Mouse (Mus musculus) forebrain, embryonic 16.5 days (tissue): ENCODE results near the gene Oasl1. TPM values are rescaled to one million over a fixed set of nuclear protein-coding genes. Genes with fewer than 3 reads are reported as not detected.
A peak's percentile ranks its signal among the peaks of the same experiment; 100 is the strongest.

Source experiments
- ATAC-seq: fragments of 200-750 bp; cut with Nextera tagmentation; 2 replicates; pipeline ENCODE4 v1.8.0; 2017; ENCODE audit warnings: mild to moderate bottlenecking, moderate library complexity
- H3K27ac ChIP-seq: fragments of 300-500 bp; sonication (generic); 2 replicates; pipeline ENCODE4 v1.5.1; 2014; ENCODE audit warnings: low read length, control low read depth
- H3K27me3 ChIP-seq: fragments of 300-500 bp; sonication (generic); replicated peaks from 2 replicates; pipeline ENCODE4 v1.6.1; 2014; ENCODE audit warnings: low read length; ENCODE audit not compliant: control insufficient read depth, insufficient read depth
- H3K36me3 ChIP-seq: fragments of 300-500 bp; sonication (generic); 2 replicates; pipeline ENCODE4 v1.6.1; 2014; ENCODE audit not compliant: control insufficient read depth, insufficient read depth
- H3K4me1 ChIP-seq: fragments of 300-500 bp; sonication (generic); replicated peaks from 2 replicates; pipeline ENCODE4 v1.6.1; 2014; ENCODE audit warnings: low read length; ENCODE audit not compliant: control insufficient read depth, insufficient read depth
- H3K4me2 ChIP-seq: fragments of 300-500 bp; sonication (generic); 2 replicates; pipeline ENCODE4 v1.6.1; 2014; ENCODE audit warnings: mild to moderate bottlenecking, low read length, control low read depth
- H3K4me3 ChIP-seq: fragments of 300-500 bp; sonication (generic); replicated peaks from 2 replicates; pipeline ENCODE4 v1.5.1; 2014; ENCODE audit warnings: mild to moderate bottlenecking, low read length, control low read depth
- H3K9ac ChIP-seq: fragments of 300-500 bp; sonication (generic); replicated peaks from 2 replicates; pipeline ENCODE4 v1.6.1; 2014; ENCODE audit warnings: low read depth, low read length, control low read depth
- H3K9me3 ChIP-seq: fragments of 300-500 bp; sonication (generic); 2 replicates; pipeline ENCODE4 v1.6.1; 2016; ENCODE audit warnings: low read length; ENCODE audit not compliant: control insufficient read depth
- WGBS: fragments of 180-500 bp; shearing (Covaris S2); extraction: QIAGEN DNeasy Blood & Tissue Kit; methylation state at CpG from one replicate; pipeline ENCODE4 v1.1.7; 2014; 5-methylcytosine and 5-hydroxymethylcytosine counted together
- polyA plus RNA-seq: library from polyadenylated mRNA; unstranded; fragments of >200 nt; fragmentation: Nextera tagmentation; extraction: Ambion mirVana; gene quantifications from 2 replicates; pipeline ENCODE4 v1.2.1, GENCODE M21; 2015

The Oasl1 gene
- polyA plus RNA-seq, 1 experiment from 2014 or later, result 0.41 TPM

DNA sequence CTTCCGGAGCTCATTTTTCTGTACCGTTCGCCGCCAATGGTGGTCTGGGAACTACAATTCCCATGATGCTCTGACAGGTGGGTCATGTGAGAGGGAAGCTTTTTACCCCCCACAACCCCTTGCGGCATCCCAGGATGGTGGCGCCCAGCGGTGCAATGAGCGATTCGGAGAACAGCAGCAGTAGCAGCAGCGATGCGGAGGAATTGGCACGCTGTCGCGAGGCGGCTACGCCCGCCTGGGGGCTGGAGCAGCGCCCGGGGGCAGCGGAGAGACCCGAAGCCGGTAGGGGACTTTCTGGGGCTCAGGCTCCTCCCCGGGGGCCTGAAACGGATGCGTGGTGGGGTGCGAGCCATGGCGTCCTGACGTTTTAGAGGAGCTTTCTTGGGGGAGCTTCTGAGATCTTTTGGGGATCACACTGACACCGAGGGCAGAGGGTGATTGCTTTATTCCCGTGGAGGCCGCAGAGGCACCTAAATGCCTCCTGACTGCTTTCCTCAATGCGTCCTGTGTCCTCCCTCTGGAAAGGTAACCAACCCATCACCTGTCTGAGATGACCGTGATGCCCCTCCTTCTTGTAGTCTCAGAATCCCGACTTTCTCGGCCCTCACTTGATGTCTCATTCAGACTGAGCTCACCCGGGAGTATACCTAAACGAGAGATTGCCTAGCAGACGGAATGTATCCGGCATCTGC, 19.2 kb downstream of the Oasl1 start, which contains the start of gene 2210016L21Rik:
TSS of gene 2210016L21Rik (plus strand) at position 85 of the 692 bp plus-strand sequence.
- H3K27ac ChIP-seq, result peak within 1 kb of the TSS; percentile 78
- under 1% methylated on average over 39 of the region's 39 CpGs for WGBS
- H3K27me3 ChIP-seq, result no peaks in the 10 kb centered on the region
- H3K4me3 ChIP-seq, result peak within 1 kb of the TSS; percentile 71
- peaks cover 10% of the 10 kb centered on the region for H3K4me1 ChIP-seq
- peak; percentile 99 for ATAC-seq
- H3K9ac ChIP-seq, result peak within 1 kb of the TSS; percentile 78
- peaks cover 5% of the 10 kb centered on the region; the same call in 1 of the 2 replicates for H3K9me3 ChIP-seq
- H3K4me2 ChIP-seq, result peak within 1 kb of the TSS; percentile 77
- peaks cover 6% of the 10 kb centered on the region; the same call in 1 of the 2 replicates for H3K36me3 ChIP-seq

DNA sequence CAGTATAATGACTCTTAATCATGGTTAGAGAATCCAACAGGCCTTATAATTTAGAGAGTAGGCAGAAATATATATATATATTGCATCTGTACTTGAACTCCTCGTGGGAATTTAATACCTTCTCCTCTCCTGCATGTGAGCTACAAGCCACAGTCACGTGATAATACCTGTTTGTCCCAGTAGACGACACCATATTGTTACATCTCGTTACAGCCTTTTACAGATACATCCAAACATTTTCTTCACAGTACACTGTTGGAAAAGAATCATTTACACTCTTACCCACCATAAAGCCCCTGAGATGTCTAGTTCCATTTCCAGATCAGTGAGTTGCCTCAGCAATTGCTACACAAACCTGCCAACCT, 19.7 kb downstream of the Oasl1 start:
- ATAC-seq, result no peak
- WGBS, result 21% methylated on average over 4 of the region's 4 CpGs

DNA sequence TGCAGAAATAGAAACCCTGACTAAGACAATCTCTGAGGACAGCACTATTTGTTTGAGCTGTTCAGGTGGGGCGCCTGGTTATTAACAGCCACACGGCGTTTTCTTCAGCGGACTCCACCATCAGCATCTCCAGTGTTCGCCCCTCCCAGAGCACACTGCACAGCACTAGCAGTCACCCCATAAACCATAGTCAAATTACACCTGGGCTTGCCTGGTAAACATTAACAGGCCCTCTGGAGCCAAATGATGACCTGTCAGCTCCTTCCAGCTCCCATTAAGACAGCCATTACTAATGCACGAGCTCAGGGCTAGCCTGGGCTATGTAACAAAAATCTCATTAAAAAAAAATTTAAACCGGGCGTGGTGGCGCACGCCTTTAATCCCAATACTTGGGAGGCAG, 22.0 kb downstream of the Oasl1 start:
- Histone ChIP-seq H3K4me1 (peaks cover 10% of the 10 kb centered on the region), H3K36me3 (peaks cover 20% of the 10 kb centered on the region), H3K9me3 (no peaks in the 10 kb centered on the region), H3K4me2 (no peak overlapping the region), H3K27ac (no peak overlapping the region), H3K4me3 (no peak overlapping the region), H3K27me3 (no peaks in the 10 kb centered on the region), H3K9ac (no peak overlapping the region)
- 97% methylated on average over 10 of the region's 10 CpGs for WGBS
- ATAC-seq, result no peak

More for the DNA sequence above, 19.7 kb downstream of the Oasl1 start:
- H3K9ac ChIP-seq, result peak overlapping the region; percentile 78
- peak overlapping the region; percentile 78 for H3K27ac ChIP-seq
- peak overlapping the region; percentile 77 for H3K4me2 ChIP-seq
- H3K36me3 ChIP-seq, result peaks cover 11% of the 10 kb centered on the region
- peaks cover 10% of the 10 kb centered on the region for H3K4me1 ChIP-seq
- H3K9me3 ChIP-seq, result peaks cover 5% of the 10 kb centered on the region; the same call in 1 of the 2 replicates
- H3K4me3 ChIP-seq, result peak overlapping the region; percentile 71
- no peaks in the 10 kb centered on the region for H3K27me3 ChIP-seq

DNA sequence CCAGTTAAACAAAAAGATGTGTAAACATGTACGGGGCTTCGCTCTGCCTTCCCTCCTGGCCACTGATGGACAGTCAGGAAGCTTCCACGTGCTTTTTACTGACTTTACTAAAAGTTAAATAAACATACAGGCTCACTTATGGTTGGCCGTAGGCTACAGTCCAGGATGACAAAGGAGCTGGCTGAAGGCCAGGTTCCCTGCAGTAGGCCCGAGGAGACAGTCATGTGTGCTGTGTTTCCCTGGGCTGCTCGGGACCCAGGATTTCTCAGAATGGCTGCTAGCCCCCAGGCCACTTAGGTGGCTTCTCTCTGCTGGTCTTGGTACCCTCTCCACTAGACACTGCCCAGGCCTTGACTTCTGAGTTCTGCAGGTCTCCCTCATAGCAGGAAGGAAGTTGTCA, 25.9 kb downstream of the Oasl1 start:
- H3K27me3 ChIP-seq, result no peaks in the 10 kb centered on the region
- H3K36me3 ChIP-seq, result peaks cover 20% of the 10 kb centered on the region
- no peaks in the 10 kb centered on the region for H3K9me3 ChIP-seq
- no peaks in the 10 kb centered on the region for H3K4me1 ChIP-seq
- H3K4me2 ChIP-seq, result no peak overlapping the region
- no peak overlapping the region for H3K4me3 ChIP-seq
- H3K27ac ChIP-seq, result no peak overlapping the region
- no peak overlapping the region for H3K9ac ChIP-seq
- 55% methylated on average over 6 of the region's 6 CpGs for WGBS
- ATAC-seq, result no peak

DNA sequence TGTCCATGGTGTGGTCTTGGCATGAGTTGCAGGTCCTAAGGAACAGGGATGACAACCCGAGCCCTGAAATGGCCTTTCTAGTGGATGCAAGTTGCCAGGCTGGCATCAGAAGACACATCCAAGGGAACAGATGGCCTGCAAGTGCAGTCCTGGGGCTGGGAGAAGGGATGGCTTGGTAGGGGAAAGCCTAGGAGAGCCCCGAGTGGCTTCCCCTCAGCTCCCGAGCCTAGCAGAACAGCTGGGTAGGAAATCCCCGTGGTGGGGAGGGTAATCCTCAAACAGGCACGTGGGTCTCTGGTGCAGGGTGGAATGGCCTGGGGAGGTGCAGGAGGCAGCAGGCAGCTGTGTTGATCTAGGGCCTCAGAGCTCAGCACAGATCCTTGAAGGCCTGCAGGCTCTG, 26.3 kb downstream of the Oasl1 start:
- no peak for ATAC-seq
- Histone ChIP-seq H3K27ac (no peak overlapping the region), H3K27me3 (no peaks in the 10 kb centered on the region), H3K9ac (no peak overlapping the region), H3K4me2 (no peak overlapping the region), H3K9me3 (no peaks in the 10 kb centered on the region), H3K4me1 (no peaks in the 10 kb centered on the region), H3K4me3 (no peak overlapping the region), H3K36me3 (peaks cover 20% of the 10 kb centered on the region)
- 52% methylated on average over 5 of the region's 5 CpGs for WGBS

DNA sequence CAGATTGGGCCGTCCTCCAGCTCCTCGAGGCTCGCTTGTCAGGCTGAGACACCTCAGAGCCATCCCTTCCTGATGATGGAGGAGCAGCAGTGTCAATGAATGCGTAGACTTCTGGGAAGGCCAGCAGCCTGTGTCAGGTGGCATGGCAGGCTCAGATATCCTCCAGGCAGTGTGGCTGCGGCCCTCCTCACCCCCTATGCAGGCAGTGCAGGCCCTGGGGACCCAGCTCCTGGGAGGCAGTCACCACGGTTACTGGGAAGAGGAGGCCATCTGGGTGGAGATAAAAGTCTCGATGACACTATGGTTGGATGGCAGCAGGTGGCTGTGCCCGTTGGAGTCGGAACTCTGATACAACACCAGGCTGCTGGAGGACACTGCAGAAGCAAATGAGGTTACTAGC, 26.8 kb downstream of the Oasl1 start:
- 83% methylated on average over 9 of the region's 9 CpGs for WGBS
- no peak overlapping the region for H3K27ac ChIP-seq

DNA sequence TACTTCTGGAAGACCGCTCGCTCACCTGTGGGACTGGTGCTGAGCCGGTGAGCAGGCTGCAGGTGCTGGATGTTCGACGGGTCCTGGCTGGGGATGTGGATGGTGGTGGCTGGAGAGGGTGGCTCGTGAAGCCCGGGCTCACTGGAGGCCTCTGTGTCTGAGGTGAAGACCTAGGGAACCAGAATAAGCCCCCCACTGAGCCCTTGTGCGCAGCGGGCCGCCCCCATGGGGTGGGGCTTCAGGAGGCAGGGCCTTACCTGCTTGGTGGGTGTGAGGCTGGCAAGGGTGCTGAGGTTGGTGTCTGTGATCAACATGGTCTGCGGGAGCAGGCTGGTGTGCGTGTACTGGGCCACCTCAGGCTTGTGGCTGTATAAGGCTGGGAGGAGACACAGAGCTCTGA, 27.6 kb downstream of the Oasl1 start:
- no peak overlapping the region for H3K4me3 ChIP-seq
- no peak overlapping the region for H3K9ac ChIP-seq
- no peaks in the 10 kb centered on the region for H3K4me1 ChIP-seq
- ATAC-seq, result no peak
- H3K27ac ChIP-seq, result no peak overlapping the region
- H3K27me3 ChIP-seq, result no peaks in the 10 kb centered on the region
- H3K9me3 ChIP-seq, result no peaks in the 10 kb centered on the region
- H3K36me3 ChIP-seq, result peaks cover 20% of the 10 kb centered on the region
- no peak overlapping the region for H3K4me2 ChIP-seq
- 56% methylated on average over 12 of the region's 12 CpGs for WGBS

More for the DNA sequence above, 26.8 kb downstream of the Oasl1 start:
- Histone ChIP-seq H3K4me2 (no peak overlapping the region), H3K27me3 (no peaks in the 10 kb centered on the region), H3K36me3 (peaks cover 20% of the 10 kb centered on the region), H3K4me3 (no peak overlapping the region), H3K4me1 (no peaks in the 10 kb centered on the region), H3K9me3 (no peaks in the 10 kb centered on the region), H3K9ac (no peak overlapping the region)
- ATAC-seq, result no peak

DNA sequence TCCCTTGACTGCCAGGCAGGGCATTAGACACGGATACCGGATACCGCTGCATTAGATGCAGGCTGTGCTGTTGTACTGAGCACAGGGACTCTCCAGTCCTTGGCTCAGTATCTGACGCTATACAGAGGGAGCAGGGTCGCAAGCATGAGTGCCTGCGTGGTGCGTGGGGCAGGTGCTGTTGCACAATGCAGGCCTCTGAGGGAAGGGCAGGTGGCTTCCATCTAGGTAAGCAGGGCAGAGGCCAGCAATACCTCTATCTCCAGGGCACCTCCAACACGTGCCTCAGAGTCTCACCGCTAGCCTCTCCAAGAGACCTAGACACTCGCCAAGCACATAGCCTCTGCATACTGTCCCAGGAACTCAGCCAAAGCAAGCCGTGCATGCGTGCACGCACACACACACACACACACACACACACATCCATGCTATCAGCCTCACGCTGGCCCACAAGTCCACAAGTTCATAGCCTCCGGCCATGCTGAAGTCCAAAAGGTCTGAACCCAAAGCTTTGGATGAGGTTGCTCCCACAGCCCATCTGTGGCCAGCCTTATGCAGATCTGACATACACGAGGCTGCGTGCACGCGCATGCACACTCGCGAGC, 28.3 kb downstream of the Oasl1 start:
- Histone ChIP-seq H3K4me1 (no peaks in the 10 kb centered on the region), H3K9ac (no peak overlapping the region), H3K9me3 (no peaks in the 10 kb centered on the region), H3K4me2 (no peak overlapping the region), H3K27ac (no peak overlapping the region), H3K27me3 (no peaks in the 10 kb centered on the region), H3K36me3 (peaks cover 13% of the 10 kb centered on the region), H3K4me3 (no peak overlapping the region)
- ATAC-seq, result no peak
- 81% methylated on average over 21 of the region's 21 CpGs for WGBS

DNA sequence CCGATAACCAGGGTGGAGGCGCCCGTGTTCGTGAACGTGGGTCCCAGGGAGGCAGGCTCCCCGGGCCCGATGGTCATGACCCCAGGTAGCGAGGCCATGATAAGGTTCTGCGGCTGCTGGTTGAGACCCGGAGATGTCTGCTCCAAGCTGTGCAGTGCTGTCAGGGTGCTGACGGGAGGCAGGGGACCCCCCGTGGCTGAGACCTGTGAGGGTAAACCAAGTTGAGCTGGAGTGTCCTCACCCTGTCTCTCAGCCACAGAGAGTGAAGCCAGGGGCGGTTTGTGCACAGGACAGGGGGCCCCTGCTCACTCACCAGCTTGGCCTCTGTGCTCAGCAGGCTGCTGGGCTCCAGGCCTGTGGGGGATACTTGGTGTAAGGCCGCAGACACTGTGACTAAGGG, 30.3 kb downstream of the Oasl1 start:
- Histone ChIP-seq H3K4me2 (no peak overlapping the region), H3K9ac (no peak overlapping the region), H3K9me3 (no peaks in the 10 kb centered on the region), H3K4me1 (no peaks in the 10 kb centered on the region), H3K4me3 (no peak overlapping the region), H3K36me3 (peaks cover 4% of the 10 kb centered on the region; the same call in 1 of the 2 replicates), H3K27ac (no peak overlapping the region), H3K27me3 (no peaks in the 10 kb centered on the region)
- no peak for ATAC-seq
- WGBS, result 90% methylated on average over 14 of the region's 14 CpGs
